Mouse (Mus musculus) liver, embryonic 14.5 days (tissue): Measurements from ENCODE around the gene Evc. TPM values are rescaled to one million over a fixed set of nuclear protein-coding genes. Genes with fewer than 3 reads are reported as not detected.

Source experiments
- ATAC-seq: fragments of 200-750 bp; cut with Nextera tagmentation; 2 replicates; pipeline ENCODE4 v1.8.0; 2017; ENCODE audit warnings: moderate number of reproducible peaks, mild to moderate bottlenecking, moderate library complexity; ENCODE audit not compliant: insufficient read depth
- DNase-seq, 3 experiments: peaks; one replicate each; pipeline ENCODE4 v3.0.0-alpha.2; 2012 to 2013; ENCODE audit warnings: low read depth in 3 of 3, low spot score in 3 of 3
- H3K27ac ChIP-seq: fragments of 300-500 bp; sonication (generic); 2 replicates; pipeline ENCODE4 v1.5.1; 2014; ENCODE audit warnings: moderate library complexity, mild to moderate bottlenecking, control low read depth, inconsistent platforms
- H3K27me3 ChIP-seq: fragments of 300-500 bp; sonication (generic); 2 replicates; pipeline ENCODE4 v1.6.1; 2014; ENCODE audit warnings: mild to moderate bottlenecking, low read length, moderate library complexity; ENCODE audit not compliant: control insufficient read depth, insufficient read depth
- H3K36me3 ChIP-seq: fragments of 300-500 bp; sonication (generic); replicated peaks from 2 replicates; pipeline ENCODE4 v1.6.1; 2014; ENCODE audit warnings: low read depth; ENCODE audit not compliant: control insufficient read depth, insufficient read depth
- H3K4me1 ChIP-seq, 2 experiments: fragments of 200-500 bp in 1 of 2; fragments of 300-500 bp in 1 of 2; sonication (generic) in 1 of 2; replicated peaks; 2 replicates each; pipeline ENCODE4 v1.6.1; 2012 to 2014; ENCODE audit warnings: antibody characterized with exemption in 1 of 2, inconsistent platforms in 1 of 2, low read length in 1 of 2; ENCODE audit not compliant: control insufficient read depth in 2 of 2, insufficient read depth in 2 of 2
- H3K4me2 ChIP-seq: fragments of 300-500 bp; sonication (generic); 2 replicates; pipeline ENCODE4 v1.6.1; 2014; ENCODE audit warnings: low read depth, mild to moderate bottlenecking, control low read depth, moderate library complexity
- H3K4me3 ChIP-seq, 2 experiments: fragments of 200-500 bp in 1 of 2; fragments of 300-500 bp in 1 of 2; sonication (generic) in 1 of 2; 2 replicates each; pipeline ENCODE4 v1.5.1; 2012 to 2014; ENCODE audit warnings: low read depth in 2 of 2, low read length in 2 of 2, mild to moderate bottlenecking in 2 of 2, control low read depth in 1 of 2, inconsistent platforms in 1 of 2, moderate library complexity in 1 of 2; ENCODE audit not compliant: insufficient read depth in 1 of 2
- H3K9ac ChIP-seq: fragments of 300-500 bp; sonication (generic); replicated peaks from 2 replicates; pipeline ENCODE4 v1.6.1; 2014; ENCODE audit warnings: mild to moderate bottlenecking, control low read depth, moderate library complexity
- H3K9me3 ChIP-seq: fragments of 300-500 bp; sonication (generic); 2 replicates; pipeline ENCODE4 v1.6.1; 2016; ENCODE audit warnings: low read length, mixed read lengths; ENCODE audit not compliant: control insufficient read depth
- CTCF ChIP-seq: IDR thresholded peaks from 2 replicates; pipeline ENCODE4 v1.5.1; 2016; ENCODE audit warnings: antibody characterized with exemption, low read depth, control low read depth
- EP300 ChIP-seq: IDR thresholded peaks from 2 replicates; pipeline ENCODE4 v1.6.1; 2016; ENCODE audit warnings: antibody characterized with exemption, low read depth
- WGBS: fragments of 180-500 bp; shearing (Covaris S2); extraction: QIAGEN DNeasy Blood & Tissue Kit; methylation state at CpG from one replicate; pipeline ENCODE4 v1.1.7; 2014; ENCODE audit not compliant: insufficient replicate concordance; 5-methylcytosine and 5-hydroxymethylcytosine counted together
- polyA plus RNA-seq, 2 experiments: library from polyadenylated mRNA; depleted of rRNA in 1 of 2; stranded (reverse) in 1 of 2; unstranded in 1 of 2; fragments of >200 nt; fragmentation: Nextera tagmentation in 1 of 2; extraction: Ambion mirVana in 1 of 2; gene quantifications; 2 replicates each; pipeline versions ENCODE4 v1.2.1 to v1.2.3; 2012 to 2014

Gene Evc
- polyA plus RNA-seq, 2 experiments: 1.2 to 2.2 TPM

GRCm38 (mm10) chr5:37257243-37257642 lies 79.5 kb downstream of the Evc start:
- DNase-seq (no peak), ATAC-seq (no peak)
- H3K9me3 ChIP-seq: no peaks in the 10 kb centered on the region
- H3K36me3 ChIP-seq: no peaks in the 10 kb centered on the region
- no peaks in the 10 kb centered on the region for H3K4me1 ChIP-seq
- H3K4me3 ChIP-seq: no peak overlapping the region
- 34% methylated on average over 5 of the region's 5 CpGs for WGBS
- no peak for TF ChIP-seq CTCF
- TF ChIP-seq EP300: no peak
- no peak overlapping the region for H3K27ac ChIP-seq
- no peak overlapping the region for H3K4me2 ChIP-seq
- no peak overlapping the region for H3K9ac ChIP-seq
- H3K27me3 ChIP-seq: no peaks in the 10 kb centered on the region

- H3K4me2 ChIP-seq: no peak overlapping the region
- no peaks in the 10 kb centered on the region for H3K4me1 ChIP-seq
- TF ChIP-seq EP300: no peak
- no peak for TF ChIP-seq CTCF
- H3K36me3 ChIP-seq: no peaks in the 10 kb centered on the region
- H3K4me3 ChIP-seq: no peak overlapping the region
- no peak overlapping the region for H3K27ac ChIP-seq
- H3K27me3 ChIP-seq: no peaks in the 10 kb centered on the region
- ATAC-seq (no peak), DNase-seq (no peak)
- H3K9ac ChIP-seq: no peak overlapping the region
- H3K9me3 ChIP-seq: no peaks in the 10 kb centered on the region
- WGBS: 44% methylated on average over 7 of the region's 7 CpGs
These were observed 79.9 kb downstream of the Evc start for GRCm38 (mm10) chr5:37256823-37257222.

GRCm38 (mm10) chr5:37254523-37254922 lies 82.2 kb downstream of the Evc start:
- DNase-seq: no peak
- no peak for ATAC-seq

GRCm38 (mm10) chr5:37252101-37252804 lies 84.4 kb downstream of the Evc start:
- 58% methylated on average over 9 of the region's 9 CpGs for WGBS

More at GRCm38 (mm10) chr5:37254523-37254922, 82.2 kb downstream of the Evc start:
- TF ChIP-seq EP300 (no peak), CTCF (no peak)
- no peaks in the 10 kb centered on the region for H3K4me1 ChIP-seq
- H3K27me3 ChIP-seq: no peaks in the 10 kb centered on the region
- H3K9ac ChIP-seq: no peak overlapping the region
- no peak overlapping the region for H3K4me2 ChIP-seq
- H3K4me3 ChIP-seq: no peak overlapping the region
- WGBS: 58% methylated on average over 4 of the region's 4 CpGs
- no peaks in the 10 kb centered on the region for H3K9me3 ChIP-seq
- H3K27ac ChIP-seq: no peak overlapping the region
- H3K36me3 ChIP-seq: no peaks in the 10 kb centered on the region

GRCm38 (mm10) chr5:37251596-37251995 lies 85.1 kb downstream of the Evc start:
- TF ChIP-seq EP300: no peak
- TF ChIP-seq CTCF: no peak
- ATAC-seq: no peak

More at GRCm38 (mm10) chr5:37252101-37252804, 84.4 kb downstream of the Evc start:
- H3K9me3 ChIP-seq: no peaks in the 10 kb centered on the region
- ATAC-seq: no peak
- no peak overlapping the region for H3K27ac ChIP-seq
- no peak overlapping the region for H3K4me3 ChIP-seq
- no peaks in the 10 kb centered on the region for H3K4me1 ChIP-seq
- H3K27me3 ChIP-seq: no peaks in the 10 kb centered on the region
- no peak overlapping the region for H3K4me2 ChIP-seq
- no peak for DNase-seq
- H3K9ac ChIP-seq: no peak overlapping the region
- H3K36me3 ChIP-seq: no peaks in the 10 kb centered on the region
- TF ChIP-seq CTCF: no peak
- TF ChIP-seq EP300: no peak

More at GRCm38 (mm10) chr5:37251596-37251995, 85.1 kb downstream of the Evc start:
- Histone ChIP-seq H3K9ac (no peak overlapping the region), H3K27me3 (peaks cover 2% of the 10 kb centered on the region; the same call in 1 of the 2 replicates), H3K4me3 (no peak overlapping the region), H3K9me3 (no peaks in the 10 kb centered on the region), H3K4me1 (no peaks in the 10 kb centered on the region), H3K27ac (no peak overlapping the region), H3K36me3 (no peaks in the 10 kb centered on the region), H3K4me2 (no peak overlapping the region)
- no peak for DNase-seq
- WGBS: 44% methylated on average over 3 of the region's 3 CpGs
